Mouse (Mus musculus) embryonic stem cell, embryonic (primary cell): ENCODE data around the gene Cyp2c67.
"Not testable (repeated sequence)": the region's sequence is repeated elsewhere in the genome, so short reads cannot be mapped to it uniquely, and the experiment has no call there.

Source experiments
- CTCF ChIA-PET, 4 experiments: fragments of 300-600 bp in 2 of 4; fragments of 350-600 bp in 2 of 4; sonication (Branson Sonifier 250); formaldehyde crosslinking; loops; one replicate each; lab custom pipeline; 2022; ENCODE audit warnings: inconsistent platforms in 2 of 4; lab: Charles Lee
- POLR2A ChIA-PET, 4 experiments: fragments of 300-600 bp in 2 of 4; fragments of 350-600 bp in 2 of 4; sonication (Branson Sonifier 250); formaldehyde crosslinking; loops; one replicate each; lab custom pipeline; 2022; ENCODE audit warnings: antibody characterized with exemption in 4 of 4, inconsistent platforms in 1 of 4; lab: Charles Lee

Gene Cyp2c67

DNA sequence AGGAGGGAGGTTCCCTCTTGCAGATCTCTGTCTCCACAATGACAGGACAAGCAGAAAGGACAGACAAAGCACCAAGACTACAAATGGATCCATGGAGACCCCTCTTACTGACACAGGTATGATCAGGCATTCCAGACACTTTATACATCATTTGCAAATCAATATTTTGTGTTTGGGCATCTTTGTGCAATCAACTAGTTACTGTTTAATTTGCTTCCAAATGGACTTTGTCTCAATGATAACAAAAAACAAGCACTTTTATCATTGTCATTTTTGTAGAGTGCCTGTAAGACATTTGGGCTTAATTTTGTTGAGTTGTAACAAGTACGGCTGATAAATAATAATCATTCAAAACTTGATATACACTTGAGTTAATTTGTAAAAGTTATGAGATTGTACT lies at the start of gene Cyp2c67:
Gene Cyp2c67, minus strand, starts transcription at position 114 of the 400 bp plus-strand sequence.
- POLR2A ChIA-PET = no interaction called here

GRCm38 (mm10) chr19:39665650-39666049 lies 16.8 kb upstream of the Cyp2c67 start:
- POLR2A ChIA-PET, CTCF ChIA-PET: not testable (repeated sequence)

More for the DNA sequence above, at the start of gene Cyp2c67:
- CTCF ChIA-PET = no interaction called here

DNA sequence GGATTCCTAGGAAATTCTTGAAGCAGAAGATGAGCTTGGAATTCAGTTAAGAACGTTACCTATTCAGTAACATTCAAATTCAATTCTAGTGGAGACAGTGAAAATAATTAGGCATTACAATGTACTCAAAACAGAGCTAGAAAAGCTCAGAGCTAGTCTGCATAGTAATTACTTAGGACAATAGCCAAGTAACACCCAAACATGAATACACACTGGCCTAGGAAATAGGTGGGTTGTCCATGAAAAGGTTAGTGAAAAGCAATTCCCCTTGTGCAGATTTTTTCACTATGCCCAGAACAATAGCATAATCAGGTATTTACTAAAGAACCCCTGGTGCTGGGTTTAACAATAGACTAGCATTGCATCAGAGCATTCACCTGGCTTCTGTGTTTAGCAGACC lies 3.5 kb upstream of the Cyp2c67 start:
- CTCF ChIA-PET = no interaction called here
- POLR2A ChIA-PET = no interaction called here

GRCm38 (mm10) chr19:39647519-39647918 lies 1.3 kb downstream of the Cyp2c67 start:
- ChIA-PET POLR2A (no interaction called here), CTCF (no interaction called here)

GRCm38 (mm10) chr19:39644551-39644950 lies 4.3 kb downstream of the Cyp2c67 start:
- POLR2A ChIA-PET, CTCF ChIA-PET: not testable (repeated sequence)
